Mouse (Mus musculus) erythroblast, adult 5-6 weeks (primary cell): ENCODE measurements around the gene Kif24. TPM values are rescaled to one million over a fixed set of nuclear protein-coding genes. Genes with fewer than 3 reads are reported as not detected.

Source experiments
- ATAC-seq: replicated peaks from 2 replicates; pipeline ENCODE4 v1.8.0; 2016; ENCODE audit warnings: moderate number of reproducible peaks, mild to moderate bottlenecking, moderate TSS enrichment, inconsistent platforms; ENCODE audit not compliant: poor library complexity, low FRiP score, severe bottlenecking
- total RNA-seq, 2 experiments: library from RNA; stranded (forward) in 1 of 2; stranded (reverse) in 1 of 2; fragments of 150-400 nt in 1 of 2; fragments of 200-764, 138-1000 nt in 1 of 2; gene quantifications; 2 replicates each; pipeline versions ENCODE4 v1.2.3 to v1.2.4; 2015 to 2017; ENCODE audit warnings: low replicate concordance in 2 of 2

Gene Kif24
- total RNA-seq, 2 experiments from 2014 or later = 3.5 to 26.0 TPM

- no peak for ATAC-seq
Observed at GRCm38 (mm10) chr4:41358669-41359068, 106.0 kb downstream of the Kif24 start.

DNA sequence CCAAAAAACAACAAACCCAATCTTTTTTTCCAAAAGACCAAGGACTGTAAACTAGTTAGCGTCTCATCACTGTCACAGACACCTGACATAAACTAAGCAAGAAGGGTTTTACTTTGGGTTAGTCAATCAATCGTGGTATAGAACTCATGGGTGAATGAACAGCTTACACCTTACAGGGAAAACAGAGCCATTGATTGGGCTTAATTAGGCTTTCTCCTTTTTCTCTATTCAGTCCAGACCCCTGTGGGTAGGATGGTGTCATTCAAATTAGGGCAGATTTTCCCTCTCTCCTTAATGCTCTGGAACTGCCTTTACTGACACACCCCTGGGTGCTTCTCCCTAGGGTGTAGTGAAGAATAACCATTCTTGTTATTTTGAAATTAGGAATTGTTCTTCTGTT is 107.5 kb downstream of the Kif24 start:
- no peak for ATAC-seq

DNA sequence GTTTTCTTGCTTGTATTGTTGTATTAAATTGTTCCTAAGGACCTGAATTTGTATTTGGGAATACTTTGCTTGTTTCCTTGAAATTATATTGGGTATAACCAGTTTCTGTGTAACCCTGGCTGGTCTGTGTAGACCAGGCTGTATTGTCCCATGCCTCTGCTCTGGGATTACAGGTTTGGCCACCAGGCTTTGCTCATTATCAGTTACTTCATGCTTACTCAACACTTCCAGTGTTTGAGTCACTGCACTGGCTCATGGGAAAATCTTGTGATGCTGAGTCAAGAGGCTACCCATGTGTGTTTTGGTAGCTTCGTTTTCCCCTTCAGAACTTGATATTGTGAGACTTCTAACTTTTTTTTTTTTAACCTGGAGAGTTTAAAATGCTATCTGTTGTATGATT is 111.4 kb downstream of the Kif24 start:
- ATAC-seq = peak; percentile 65

GRCm38 (mm10) chr4:41352758-41353157 is 111.9 kb downstream of the Kif24 start:
- peak; percentile 66 for ATAC-seq

GRCm38 (mm10) chr4:41349199-41349591 is 115.5 kb downstream of the Kif24 start:
- ATAC-seq = peak; percentile 14; the same call in 1 of the 2 replicates

- peak; percentile 91 for ATAC-seq
Observed at GRCm38 (mm10) chr4:41348584-41349198, 116.0 kb downstream of the Kif24 start, which contains the start of gene Ubap1. TSS of gene Ubap1 (plus strand) at chr4:41348996.

DNA sequence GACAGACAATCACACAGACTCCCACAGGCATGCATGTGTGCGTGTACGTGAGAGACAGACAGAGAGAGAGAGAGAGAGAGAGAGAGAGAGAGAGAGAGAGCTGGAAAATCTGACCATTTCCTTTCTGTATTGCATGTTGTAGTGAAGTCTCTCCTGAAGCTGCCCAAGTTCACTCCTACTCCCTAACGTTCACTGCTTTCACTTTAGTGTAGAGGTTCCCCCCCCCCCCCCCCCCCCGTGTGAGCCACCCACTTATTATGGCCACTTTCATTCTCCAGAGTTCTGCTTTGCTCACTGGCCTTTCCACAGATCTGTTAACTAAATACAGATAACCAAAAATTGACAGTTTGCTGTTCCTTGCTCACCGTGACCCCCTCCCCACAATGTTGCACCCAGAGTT is 116.8 kb downstream of the Kif24 start:
- ATAC-seq = no peak

GRCm38 (mm10) chr4:41346011-41346410 is 118.7 kb downstream of the Kif24 start:
- ATAC-seq = no peak

- no peak for ATAC-seq
Observed at GRCm38 (mm10) chr4:41340912-41341550, 123.7 kb downstream of the Kif24 start.

Other genes starting within 250 kb of the Kif24 start
- gene Ubap2, start 189.7 kb downstream of the Kif24 start, total RNA-seq (2015; ENCODE audit: low replicate concordance) = 23.2 and 26.1 TPM in 2 replicates
- 14.7 and 46.3 TPM in 2 replicates for gene Ubap2, start 189.7 kb downstream of the Kif24 start, total RNA-seq (2017; ENCODE audit: low replicate concordance)
- 200 and 219 TPM in 2 replicates for gene Dcaf12, start 150.0 kb downstream of the Kif24 start, total RNA-seq (2015; ENCODE audit: low replicate concordance)
- gene Dcaf12, start 150.0 kb downstream of the Kif24 start, total RNA-seq (2017; ENCODE audit: low replicate concordance) = 299 and 336 TPM in 2 replicates
- gene Ubap1, start 115.9 kb downstream of the Kif24 start, total RNA-seq (2015; ENCODE audit: low replicate concordance) = 96.8 and 109 TPM in 2 replicates
- 201 and 217 TPM in 2 replicates for gene Ubap1, start 115.9 kb downstream of the Kif24 start, total RNA-seq (2017; ENCODE audit: low replicate concordance)
- 15.4 TPM in 1 of 2 replicates, not detected in the other for gene Nudt2, start 264 bp upstream of the Kif24 start, total RNA-seq (2015; ENCODE audit: low replicate concordance)
- gene Nudt2, start 264 bp upstream of the Kif24 start, total RNA-seq (2017; ENCODE audit: low replicate concordance) = 6.6 and 9.9 TPM in 2 replicates
- gene AI464131, start 38.2 kb upstream of the Kif24 start, total RNA-seq (2015; ENCODE audit: low replicate concordance) = not detected in 2 replicates
- not detected in 2 replicates for gene AI464131, start 38.2 kb upstream of the Kif24 start, total RNA-seq (2017; ENCODE audit: low replicate concordance)
- gene 1110017D15Rik, start 52.4 kb upstream of the Kif24 start, total RNA-seq (2015; ENCODE audit: low replicate concordance) = not detected in 2 replicates
- gene 1110017D15Rik, start 52.4 kb upstream of the Kif24 start, total RNA-seq (2017; ENCODE audit: low replicate concordance) = not detected in 2 replicates
- 1.5 TPM in 2 replicates for gene Fam219a, start 104.7 kb upstream of the Kif24 start, total RNA-seq (2015; ENCODE audit: low replicate concordance)
- gene Fam219a, start 104.7 kb upstream of the Kif24 start, total RNA-seq (2017; ENCODE audit: low replicate concordance) = 0.26 and 1.3 TPM in 2 replicates
- gene Dnaic1, start 104.9 kb upstream of the Kif24 start, total RNA-seq (2015; ENCODE audit: low replicate concordance) = not detected in 2 replicates
- not detected in 2 replicates for gene Dnaic1, start 104.9 kb upstream of the Kif24 start, total RNA-seq (2017; ENCODE audit: low replicate concordance)
- gene Enho, start 175.4 kb upstream of the Kif24 start, total RNA-seq (2015; ENCODE audit: low replicate concordance) = not detected in 2 replicates
- gene Enho, start 175.4 kb upstream of the Kif24 start, total RNA-seq (2017; ENCODE audit: low replicate concordance) = not detected in 2 replicates
- gene Cntfr, start 232.2 kb upstream of the Kif24 start, total RNA-seq (2015; ENCODE audit: low replicate concordance) = not detected in 2 replicates
- gene Cntfr, start 232.2 kb upstream of the Kif24 start, total RNA-seq (2017; ENCODE audit: low replicate concordance) = not detected in 2 replicates
- 4.6 and 7.5 TPM in 2 replicates for gene Il11ra1, start 235.1 kb upstream of the Kif24 start, total RNA-seq (2015; ENCODE audit: low replicate concordance)
- gene Il11ra1, start 235.1 kb upstream of the Kif24 start, total RNA-seq (2017; ENCODE audit: low replicate concordance) = 8.2 and 18.1 TPM in 2 replicates
- gene Rpp25l, start 248.6 kb upstream of the Kif24 start, total RNA-seq (2015; ENCODE audit: low replicate concordance) = 6.3 and 9.6 TPM in 2 replicates
- 2.5 and 4.7 TPM in 2 replicates for gene Rpp25l, start 248.6 kb upstream of the Kif24 start, total RNA-seq (2017; ENCODE audit: low replicate concordance)